Mouse (Mus musculus) thymus, postnatal 0 days (tissue): ENCODE data around the gene Gmfb. TPM values are rescaled to one million over a fixed set of nuclear protein-coding genes. Genes with fewer than 3 reads are reported as not detected.

ENCODE experiments used
- DNase-seq: peaks from one replicate; pipeline ENCODE4 v3.0.0-alpha.2; 2015; ENCODE audit warnings: low spot score
- polyA plus RNA-seq: library from polyadenylated mRNA; unstranded; fragments of >200 nt; fragmentation: Nextera tagmentation; extraction: Ambion mirVana; gene quantifications from 2 replicates; pipeline ENCODE4 v1.2.1, GENCODE M21; 2015

The Gmfb gene
- polyA plus RNA-seq, 1 experiment from 2014 or later: 105 TPM

DNA sequence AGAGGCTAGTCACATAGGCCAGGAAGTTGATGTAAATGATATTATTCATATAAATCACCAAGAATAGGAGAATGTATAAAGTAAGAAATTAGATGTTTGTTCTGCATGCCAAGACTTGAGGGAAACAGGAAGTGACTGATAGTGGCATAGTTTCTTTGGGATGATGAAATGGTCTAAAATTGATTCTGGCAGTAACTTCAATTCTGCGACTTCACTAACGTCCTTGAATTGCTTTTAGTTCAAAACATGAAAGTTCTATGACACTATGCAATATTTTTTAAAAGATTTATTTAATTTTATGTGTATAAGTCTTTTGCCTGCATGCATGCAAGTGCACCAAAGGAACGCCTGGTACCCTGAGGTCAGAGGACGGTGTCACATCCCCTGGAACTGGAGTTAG is 18.8 kb downstream of the Gmfb start:
- DNase-seq: no peak

DNA sequence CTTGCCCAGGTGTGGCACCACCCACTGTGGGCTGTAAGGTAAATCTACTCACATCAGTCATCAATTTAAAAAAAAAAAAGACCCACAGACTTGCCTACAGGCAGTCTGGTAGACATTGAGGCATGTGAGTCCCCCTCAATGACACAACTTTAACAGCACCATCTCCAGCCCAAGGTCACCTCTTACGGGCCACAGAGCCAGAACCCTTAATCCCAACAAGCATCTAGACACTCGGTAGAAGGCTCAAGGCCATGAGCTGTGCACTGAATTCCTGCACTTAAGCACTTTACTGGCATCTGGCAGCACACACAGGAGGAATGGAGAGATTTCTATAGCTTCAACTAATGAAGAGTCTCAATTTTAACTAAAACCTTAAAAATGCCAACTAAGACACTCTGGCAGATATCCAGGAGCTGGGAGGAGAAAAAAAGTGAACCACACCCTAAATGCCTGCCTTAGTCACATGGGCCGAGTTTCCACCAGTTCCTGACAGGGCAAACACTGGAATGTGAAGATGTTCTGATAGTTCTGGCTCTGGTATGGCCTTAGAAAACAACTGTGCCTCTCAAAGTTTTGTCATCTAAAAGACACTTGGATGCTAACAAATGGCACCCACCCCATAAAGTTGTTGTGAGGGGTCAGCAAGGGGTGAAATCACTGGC is 21.2 kb downstream of the Gmfb start:
- no peak for DNase-seq

DNA sequence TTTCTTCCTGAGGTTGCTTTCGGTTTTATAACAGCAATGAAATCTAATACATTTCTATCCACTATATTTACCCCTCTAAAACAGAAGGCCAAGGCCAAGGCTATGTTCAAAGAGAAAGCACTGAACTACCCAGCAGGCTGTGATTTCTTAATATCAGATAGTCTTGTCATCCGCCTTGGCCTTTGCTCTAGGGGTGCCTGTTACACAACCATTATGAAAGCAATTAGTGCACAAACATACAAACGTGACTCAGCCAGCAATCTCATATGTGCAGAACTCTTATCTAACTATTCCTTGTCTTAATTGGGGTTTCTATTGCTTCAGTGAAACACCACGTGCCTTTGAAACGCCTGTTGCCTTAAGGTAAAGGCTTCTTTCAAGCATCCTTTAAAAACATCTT is 27.9 kb downstream of the Gmfb start:
- DNase-seq: no peak

DNA sequence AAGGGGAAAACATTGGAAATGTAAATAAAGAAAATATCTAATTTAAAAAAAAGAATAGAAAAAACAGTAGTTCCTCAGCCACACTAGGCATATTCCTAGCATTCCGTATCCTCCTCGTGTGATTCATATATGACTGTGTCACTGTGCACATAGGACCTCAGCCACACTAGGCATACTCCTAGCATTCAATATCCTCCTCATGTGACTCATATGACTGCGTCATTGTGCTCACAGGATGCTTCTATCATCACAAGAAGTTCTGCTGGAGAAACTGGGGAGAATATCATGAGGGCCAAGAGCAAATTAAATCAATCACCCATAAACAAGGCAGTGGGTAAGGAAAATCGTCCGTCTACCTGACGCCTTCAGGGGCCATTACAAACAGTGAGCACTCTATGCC is 31.3 kb downstream of the Gmfb start:
- no peak for DNase-seq

DNA sequence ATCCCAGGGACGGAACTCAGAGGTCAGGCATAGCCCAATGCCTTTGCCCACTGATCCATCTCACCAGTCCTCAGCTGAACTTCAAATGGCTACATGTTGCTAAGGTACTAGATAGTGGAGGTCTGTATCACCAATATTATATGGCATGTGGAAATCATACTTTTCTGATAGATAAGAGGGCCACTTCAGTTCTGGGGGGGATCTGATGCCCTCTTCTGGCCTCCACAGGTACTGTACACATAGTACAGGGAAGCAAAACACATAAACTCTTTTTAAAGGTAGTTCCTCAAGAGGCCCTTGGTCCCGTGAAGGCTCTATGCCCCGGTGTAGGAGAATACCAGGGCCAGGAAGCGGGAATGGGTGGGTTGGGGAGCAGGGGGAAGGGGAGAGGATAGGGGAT is 31.7 kb downstream of the Gmfb start:
- DNase-seq: peak; percentile 40

DNA sequence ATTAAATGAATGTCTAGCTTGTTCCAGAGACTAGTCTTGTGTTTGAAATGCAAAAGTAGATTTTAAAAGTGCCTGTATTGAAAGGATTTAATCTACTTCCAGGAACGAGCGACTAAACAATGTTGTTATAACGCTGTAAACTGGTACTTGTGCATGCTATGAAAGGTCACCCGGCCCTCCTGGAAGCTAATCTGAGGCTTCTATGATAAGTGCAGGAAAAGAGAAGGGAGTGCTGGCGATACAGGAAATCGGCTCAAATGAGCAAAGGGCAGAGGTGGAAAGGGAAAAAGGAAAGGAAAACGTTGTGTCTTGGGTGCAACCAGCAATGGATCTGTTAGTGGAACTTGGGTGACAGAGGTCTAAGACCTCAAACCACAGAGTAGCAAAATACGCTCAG is 33.5 kb downstream of the Gmfb start:
- no peak for DNase-seq

DNA sequence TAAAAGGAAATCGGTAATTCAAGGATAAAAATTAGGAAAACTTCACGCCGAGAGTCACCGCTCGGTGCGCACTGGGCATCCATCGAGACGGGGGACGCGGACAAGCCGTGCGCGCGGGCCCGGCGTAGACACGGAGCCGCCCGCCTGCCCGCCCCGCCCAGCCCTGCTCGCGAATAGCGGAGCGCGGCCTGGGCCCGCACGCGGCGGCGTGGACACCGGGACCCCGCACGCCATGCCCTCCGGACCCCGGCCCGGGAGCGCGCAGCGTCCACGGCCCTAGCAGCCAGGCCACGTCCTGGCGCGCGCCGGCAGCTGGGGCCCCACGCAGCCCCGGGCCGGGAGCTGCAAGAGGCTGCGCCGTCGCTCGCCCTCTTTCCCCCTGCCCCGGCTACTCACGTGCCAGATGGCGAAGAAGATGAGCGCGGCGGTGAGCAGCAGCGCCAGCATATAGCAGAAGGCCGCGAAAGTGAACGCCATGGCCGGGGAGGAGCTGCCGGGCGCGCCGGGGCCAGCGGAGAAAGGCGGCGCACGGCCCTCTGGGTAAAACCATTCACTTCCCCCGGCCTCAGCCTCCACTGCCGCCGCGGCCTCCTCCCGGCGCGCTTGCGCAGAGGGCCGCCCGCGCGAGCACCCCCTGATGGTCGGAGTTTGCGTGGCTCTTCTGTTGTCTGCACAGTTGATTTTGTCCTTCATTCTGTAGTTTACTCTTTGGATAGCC is 34.1 kb downstream of the Gmfb start, which contains the start of gene Cnih1:
Gene Cnih1 (minus strand): TSS at position 625 of the 718 bp plus-strand sequence.
- DNase-seq: peak; percentile 93

DNA sequence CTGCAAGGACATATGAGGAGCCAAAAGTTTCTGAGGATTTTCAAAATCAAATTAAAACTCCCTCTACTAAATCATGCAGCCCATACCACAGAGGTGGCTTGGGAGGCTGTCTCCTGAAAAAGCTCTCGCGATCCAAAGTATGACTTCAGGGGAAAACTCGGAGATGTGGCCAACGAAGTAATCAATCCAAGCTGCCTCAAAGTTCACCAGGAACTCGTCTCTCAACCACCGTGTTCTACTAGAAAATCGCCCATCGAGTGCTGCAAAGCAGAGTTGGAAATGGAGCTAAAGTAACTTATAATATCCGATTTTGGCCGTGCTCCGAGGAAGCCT is 34.6 kb downstream of the Gmfb start:
- no peak for DNase-seq

DNA sequence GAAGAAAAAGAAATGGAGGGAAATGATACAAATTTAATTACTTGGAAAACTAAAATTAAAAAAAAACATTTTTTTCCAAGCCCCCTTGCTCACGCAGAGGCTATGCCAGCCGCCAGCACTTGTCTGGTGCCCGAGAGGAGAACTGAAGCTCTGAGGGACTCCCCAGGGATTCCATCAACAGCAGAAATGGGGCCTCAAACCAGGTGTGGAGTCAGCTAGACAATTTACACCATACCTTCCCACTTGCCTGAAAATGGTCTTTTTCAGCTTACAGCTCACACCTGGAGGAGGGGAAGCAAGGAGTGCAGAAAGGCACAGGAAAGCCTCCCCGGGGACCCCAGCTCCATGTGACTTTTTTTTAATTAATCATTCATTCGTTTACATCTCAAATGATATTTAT is 36.8 kb downstream of the Gmfb start:
- DNase-seq: no peak

DNA sequence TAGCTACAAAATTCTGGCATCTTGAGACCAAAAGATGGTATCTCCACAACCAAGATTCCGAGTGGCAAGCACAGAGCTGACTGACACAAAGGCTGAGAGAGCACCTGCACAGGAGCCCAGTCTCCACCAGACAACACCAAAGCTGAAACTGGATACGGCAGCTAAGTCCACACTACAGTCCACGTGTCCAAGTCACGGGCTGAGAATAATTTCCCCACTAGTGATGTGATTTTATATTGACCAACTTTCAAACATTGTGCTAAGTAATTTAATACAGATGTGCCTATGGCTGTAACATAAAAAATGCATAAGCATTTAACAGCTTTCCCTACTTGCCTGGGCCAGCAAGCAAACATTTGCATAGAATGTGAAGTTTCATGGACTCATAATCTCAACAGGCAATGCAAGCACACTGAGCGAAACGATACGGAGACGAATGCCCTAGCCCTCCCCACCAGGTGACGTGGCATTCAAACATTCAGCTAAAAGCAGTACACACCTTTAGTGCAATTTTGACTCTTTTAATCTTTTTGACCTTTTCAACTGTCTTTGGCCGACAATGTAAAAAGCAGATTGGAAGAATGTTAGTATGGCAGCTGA is 38.6 kb downstream of the Gmfb start:
- DNase-seq: no peak

DNA sequence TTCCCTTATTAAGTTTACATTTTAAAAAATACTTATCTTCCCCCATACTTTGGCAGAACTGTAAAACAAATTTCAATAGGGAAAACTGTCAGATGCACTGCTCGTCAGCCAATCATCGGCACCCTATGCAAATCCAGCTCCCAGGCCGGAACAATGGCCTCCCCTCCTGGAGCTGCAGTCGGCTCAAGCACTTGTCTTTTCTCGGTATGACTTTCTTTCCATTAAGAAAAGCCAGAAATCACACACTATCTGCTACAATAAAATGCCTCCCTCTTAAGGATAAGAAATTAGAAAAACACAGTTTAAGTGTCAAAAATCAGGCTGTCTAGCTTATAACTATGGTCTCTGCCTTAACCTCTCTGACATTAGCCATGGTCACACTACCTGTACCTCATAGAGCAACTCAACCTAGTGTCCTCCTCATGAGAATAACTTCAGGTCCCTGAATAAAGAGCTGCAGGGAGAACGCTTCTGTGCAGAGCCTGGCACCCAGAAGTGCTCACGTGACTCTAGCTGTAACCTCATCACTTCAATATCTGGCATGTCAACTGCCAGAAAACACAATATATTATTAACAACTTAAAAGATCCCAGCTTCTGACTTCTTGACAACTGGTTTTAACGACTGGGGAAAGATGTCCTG is 39.7 kb downstream of the Gmfb start:
- no peak for DNase-seq

DNA sequence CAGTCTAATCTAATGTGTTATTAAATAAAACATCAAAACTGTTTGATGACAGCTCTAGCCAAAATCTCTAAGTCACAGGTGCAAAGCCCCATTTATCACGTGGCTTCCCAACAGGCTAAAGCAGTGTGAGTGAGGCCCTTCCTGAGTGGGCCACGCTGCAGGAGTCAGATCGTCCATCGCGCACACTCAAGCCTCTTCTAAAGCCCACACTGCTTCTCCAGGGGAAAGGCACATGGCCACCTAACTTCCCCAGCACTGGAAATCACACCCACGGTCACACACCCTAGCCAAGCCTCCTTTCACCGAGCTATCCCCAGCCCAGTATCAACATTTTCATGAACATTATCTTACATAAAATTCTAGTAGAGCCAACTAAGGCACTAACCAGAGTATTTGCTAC is 41.0 kb downstream of the Gmfb start:
- DNase-seq: no peak

DNA sequence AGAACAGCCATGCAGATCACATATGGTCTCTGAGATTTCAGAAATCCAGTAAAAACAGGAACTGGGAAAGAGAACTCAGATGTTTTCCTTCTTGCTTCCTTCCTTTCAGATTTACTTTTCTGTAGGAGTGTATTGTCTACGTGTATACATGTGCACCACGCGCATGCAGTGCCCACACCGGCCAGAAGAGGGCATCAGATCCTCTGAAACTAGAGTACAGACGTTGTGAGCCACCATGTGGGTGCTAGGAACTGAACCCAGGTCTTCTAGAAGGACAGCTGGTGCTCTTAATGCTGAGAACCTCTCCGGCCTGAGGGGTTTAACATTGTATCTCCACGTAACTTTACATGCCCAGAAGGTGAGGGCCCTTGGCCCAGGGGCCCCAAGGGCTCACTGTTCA is 42.8 kb downstream of the Gmfb start:
- no peak for DNase-seq

DNA sequence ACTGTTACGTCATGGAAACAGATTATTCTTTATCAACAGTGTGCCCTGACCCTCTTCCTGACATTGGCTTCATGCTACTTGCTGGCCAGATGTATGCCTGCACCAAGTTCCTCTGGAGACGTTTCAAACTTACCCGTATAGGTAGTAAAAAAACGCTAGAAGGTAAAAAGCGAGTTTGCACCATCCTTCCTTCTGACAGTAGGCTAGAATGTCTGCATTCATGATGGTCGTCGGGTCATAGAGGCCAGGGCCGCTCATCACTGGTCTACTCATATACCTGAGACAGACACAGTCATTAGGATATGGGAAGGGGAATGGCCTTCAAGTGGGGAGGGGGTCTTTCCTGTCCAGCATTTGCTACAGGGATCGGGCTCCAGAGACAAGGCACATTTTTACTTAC is 43.3 kb downstream of the Gmfb start:
- DNase-seq: no peak

DNA sequence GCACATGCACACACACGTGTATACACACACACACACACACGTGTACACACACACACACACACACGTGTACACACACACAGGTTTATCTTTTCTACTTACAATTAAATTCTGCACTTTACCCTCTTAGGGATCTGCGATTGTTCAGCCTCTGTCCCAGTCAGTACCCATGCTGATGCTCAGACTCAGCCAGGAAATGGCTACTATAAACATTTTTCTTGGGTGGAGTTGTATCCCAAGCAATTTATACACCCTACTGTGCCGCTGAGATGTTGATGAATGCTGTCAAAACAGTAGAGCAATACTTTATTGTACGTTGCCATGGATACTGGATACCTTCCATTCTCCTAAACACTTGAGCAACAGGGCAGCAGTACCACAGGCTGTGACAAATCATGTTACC is 52.0 kb downstream of the Gmfb start:
- DNase-seq: no peak

DNA sequence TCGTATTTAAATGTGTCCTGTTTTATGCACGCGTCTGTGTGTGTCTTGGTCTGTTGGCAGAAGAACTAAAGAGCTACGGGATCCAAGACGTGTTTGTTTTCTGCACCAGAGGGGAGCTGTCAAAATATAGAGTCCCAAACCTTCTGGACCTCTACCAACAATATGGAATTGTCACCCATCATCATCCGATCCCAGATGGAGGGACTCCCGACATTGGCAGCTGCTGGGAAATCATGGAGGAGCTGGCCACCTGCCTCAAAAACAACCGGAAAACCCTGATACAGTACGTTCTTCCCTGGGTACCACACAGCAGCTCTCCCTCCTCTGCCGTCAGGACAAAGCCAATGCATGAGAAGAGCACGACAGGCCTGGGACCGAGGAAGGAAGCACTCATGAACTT is 54.9 kb downstream of the Gmfb start:
- no peak for DNase-seq

DNA sequence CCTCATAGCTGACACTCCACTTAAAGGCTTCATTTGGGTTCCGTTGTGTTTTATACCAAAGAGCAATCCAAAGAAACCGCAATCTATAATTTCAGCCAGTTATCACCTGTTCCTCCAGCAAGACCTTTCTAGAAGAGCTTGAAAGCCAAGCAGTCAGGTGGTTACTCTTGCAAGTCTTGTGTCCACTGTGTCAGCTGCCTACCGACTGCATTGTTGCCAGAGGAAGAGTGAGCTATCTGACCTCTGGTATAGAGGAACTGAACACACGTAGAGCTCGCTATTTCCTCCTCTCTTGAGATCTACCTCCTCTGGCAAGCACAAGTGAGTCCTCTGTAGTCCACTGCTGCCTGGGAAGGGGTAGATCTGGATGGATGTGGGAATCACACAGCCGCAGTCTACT is 60.9 kb downstream of the Gmfb start:
- no peak for DNase-seq

DNA sequence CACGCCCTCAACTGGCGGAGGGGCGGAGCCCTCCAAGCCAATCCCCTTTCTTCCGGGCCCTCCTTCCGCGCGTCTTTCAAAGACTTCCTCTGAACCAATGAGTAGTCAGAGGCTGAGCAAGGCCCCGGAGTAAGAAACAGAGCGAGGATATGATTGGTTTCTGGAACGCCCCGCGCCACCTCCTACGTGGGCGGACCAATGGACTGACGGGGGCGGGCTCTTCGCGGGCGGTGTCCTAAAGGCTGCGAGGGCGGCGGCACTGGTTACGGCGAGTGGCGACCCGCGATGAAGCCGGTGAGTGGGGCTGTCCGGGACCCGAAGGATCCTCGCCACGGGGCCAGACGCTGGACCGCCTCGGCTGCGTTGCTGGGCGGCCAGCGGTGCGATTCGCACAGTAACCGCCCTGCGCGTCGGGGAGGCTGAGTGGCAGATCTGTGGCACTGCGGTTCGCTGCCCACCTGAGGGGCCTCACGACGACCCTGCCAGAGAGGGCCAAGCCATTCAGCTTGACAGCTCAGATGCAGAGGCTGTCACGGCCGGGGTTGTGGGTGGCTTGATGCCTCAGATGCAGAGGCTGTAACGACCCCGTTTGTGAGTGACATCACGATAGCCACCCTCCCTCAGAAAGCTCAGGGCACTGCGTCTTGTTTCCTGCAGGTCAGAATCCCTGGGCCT is 61.5 kb downstream of the Gmfb start, which contains the start of gene Cdkn3:
Gene Cdkn3 (plus strand): TSS at position 187 of the 675 bp plus-strand sequence.
- peak; percentile 95 for DNase-seq

DNA sequence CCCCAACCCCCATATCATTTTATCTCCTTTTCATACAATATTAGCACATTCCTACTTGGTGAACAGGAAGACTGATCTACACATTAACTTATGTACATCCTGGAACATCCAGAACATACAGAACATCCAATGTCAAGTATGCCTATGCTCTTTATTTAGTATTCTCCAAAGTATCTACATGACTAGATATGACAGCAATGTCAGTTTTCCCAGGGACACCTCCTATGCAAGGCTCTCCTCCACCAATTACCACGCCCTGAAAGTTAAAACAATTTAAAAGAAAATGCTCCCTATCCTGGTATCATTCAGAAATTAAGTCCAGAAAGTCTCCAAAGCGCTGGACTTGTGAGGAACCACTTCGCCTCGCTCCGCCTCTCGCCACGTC is 62.1 kb downstream of the Gmfb start:
- no peak for DNase-seq
